In the genomic region with DNA sequence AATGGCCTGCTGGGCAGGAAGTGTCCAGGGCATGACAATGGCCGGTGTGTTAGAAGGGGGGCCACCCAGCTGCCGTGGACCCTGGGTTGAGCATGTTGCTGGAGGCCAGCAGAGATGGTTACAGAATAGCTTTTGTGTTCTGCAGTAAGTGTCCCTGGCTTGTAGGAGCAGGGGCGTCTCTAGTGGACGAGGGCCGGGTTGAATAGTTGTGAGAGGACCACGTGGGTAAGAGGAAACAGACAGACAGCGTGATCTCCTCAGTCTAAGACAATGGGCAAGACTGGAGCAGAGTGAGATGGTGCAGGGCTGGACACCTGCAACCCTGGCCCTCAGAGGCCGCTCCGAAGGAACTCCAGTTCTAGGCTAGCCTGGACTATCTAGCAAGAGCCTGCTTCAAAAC, we compare ENCODE assay signal across 10 mouse cellular contexts. TPM values are rescaled to one million over a fixed set of nuclear protein-coding genes. Genes with fewer than 3 reads are reported as not detected.
A peak's percentile ranks its signal among the peaks of the same experiment; 100 is the strongest.
DNase-seq lines count a peak whose midpoint lies in the region; ATAC-seq and TF ChIP-seq lines count a peak whose summit lies in the region.
"Had no signal": no experiment of that assay in that cellular context is flagged by ENCODE, and none has a peak within 500 bp of the region (broad histone marks: within the 10 kb centered on the region; RNA-seq: fewer than 3 reads in every experiment).

No protein-coding gene starts in this region.

- H3K9me3 ChIP-seq in heart, embryonic 10.5 days: no peaks in the 10 kb centered on the region
- H3K9me3 ChIP-seq in lung, postnatal 0 days (ENCODE audit: low read length): no peaks in the 10 kb centered on the region
- H3K9me3 ChIP-seq in intestine, embryonic 16.5 days (ENCODE audit: control insufficient read depth, low read length): no peaks in the 10 kb centered on the region

- peak overlapping the region; percentile 87 for H3K27ac ChIP-seq in heart, embryonic 10.5 days
- H3K27ac ChIP-seq in lung, postnatal 0 days (ENCODE audit: low read length): peak overlapping the region; percentile 90
- H3K27ac ChIP-seq in intestine, embryonic 16.5 days (ENCODE audit: low read length): peak overlapping the region; percentile 73
- H3K27ac ChIP-seq: hindbrain, postnatal 0 days had no signal

- TF ChIP-seq CTCF in lung, postnatal 0 days (IDR thresholded peaks at IDR 0.05): peak; percentile 30; the same call in 1 of the 2 replicates

- intact Hi-C loops in heart, postnatal 10 days (cut with DNase I): loop anchor here (5.0 kb wide), 1 partner anchor 42 kb away; no protein-coding TSS in a partner anchor

- H3K4me3 ChIP-seq in heart, embryonic 10.5 days: peak overlapping the region; percentile 71
- peak overlapping the region; percentile 50 for H3K4me3 ChIP-seq in lung, postnatal 0 days (ENCODE audit: low read depth, low read length)
- 0 out of 2 replicates have a peak overlapping the region, but pooled peaks have one; percentile 23 for H3K4me3 ChIP-seq in intestine, embryonic 16.5 days (ENCODE audit: low read length)

- no peak for ATAC-seq in lung, postnatal 0 days
- no peak for ATAC-seq in intestine, embryonic 16.5 days
- ATAC-seq: forebrain, embryonic 16.5 days; hindbrain, postnatal 0 days had no signal

- H3K9ac ChIP-seq in lung, postnatal 0 days (replicated peaks; ENCODE audit: low read depth): no peak overlapping the region
- H3K9ac ChIP-seq in intestine, embryonic 16.5 days (ENCODE audit: low read depth, low read length): peak overlapping the region; percentile 33

- WGBS in heart, embryonic 10.5 days: 54% methylated on average over 9 of the region's 9 CpGs
- WGBS in lung, postnatal 0 days: 28% methylated on average over 9 of the region's 9 CpGs
- WGBS in intestine, embryonic 16.5 days: 56% methylated on average over 9 of the region's 9 CpGs

- no peaks in the 10 kb centered on the region for H3K27me3 ChIP-seq in heart, embryonic 10.5 days (ENCODE audit: insufficient read depth, poor library complexity, severe bottlenecking)
- no peaks in the 10 kb centered on the region for H3K27me3 ChIP-seq in lung, postnatal 0 days (replicated peaks; ENCODE audit: insufficient read depth, low read length)
- H3K27me3 ChIP-seq in intestine, embryonic 16.5 days (replicated peaks; ENCODE audit: control insufficient read depth, insufficient read depth, low read length): no peaks in the 10 kb centered on the region

- peak overlapping the region; percentile 75 for H3K4me2 ChIP-seq in lung, postnatal 0 days (replicated peaks; ENCODE audit: low read depth, low read length)
- peak overlapping the region; percentile 83 for H3K4me2 ChIP-seq in intestine, embryonic 16.5 days (ENCODE audit: low read depth, low read length)

- H3K4me1 ChIP-seq in heart, embryonic 10.5 days: peaks cover 95% of the 10 kb centered on the region
- H3K4me1 ChIP-seq in lung, postnatal 0 days (ENCODE audit: insufficient read depth, low read depth, low read length): peaks cover 34% of the 10 kb centered on the region; the same call in 1 of the 2 replicates
- peaks cover 66% of the 10 kb centered on the region for H3K4me1 ChIP-seq in intestine, embryonic 16.5 days (ENCODE audit: control insufficient read depth, insufficient read depth, low read length)

- no peaks in the 10 kb centered on the region for H3K36me3 ChIP-seq in heart, embryonic 10.5 days
- no peaks in the 10 kb centered on the region for H3K36me3 ChIP-seq in lung, postnatal 0 days (ENCODE audit: insufficient read depth, low read length)
- H3K36me3 ChIP-seq in intestine, embryonic 16.5 days (ENCODE audit: control insufficient read depth, insufficient read depth, low read length): no peaks in the 10 kb centered on the region

- no peak for DNase-seq in heart, embryonic 10.5 days (ENCODE audit: low spot score)
- no peak for DNase-seq in heart, postnatal 10 days
- no peak for DNase-seq in lung, postnatal 0 days (ENCODE audit: low spot score)
- no peak for DNase-seq in lung, postnatal 25 days (ENCODE audit: low spot score)
- DNase-seq in retina, embryonic 14.5 days (ENCODE audit: low spot score): peak; percentile 30
- DNase-seq in layer of hippocampus, adult 9-10 months (ENCODE audit: low spot score): no peak
- DNase-seq in adrenal gland, postnatal 4 days (ENCODE audit: low spot score in 2 of 2): no peak

- no peak for TF ChIP-seq EP300 in lung, postnatal 0 days (IDR thresholded peaks at IDR 0.05)

RNA-seq across cellular contexts. Expression of gene Lrrfip1, which starts 57.2 kb away (rescaled TPM):
- polyA plus RNA-seq in heart, embryonic 10.5 days (2016; fragmentation: Nextera tagmentation; extraction: Ambion mirVana): 91.6 and 129 TPM in 2 replicates
- total RNA-seq in heart, postnatal 10 days (2021): 100 to 1,000 TPM; 172 to 186 TPM
- 83.1 and 101 TPM in 2 replicates for polyA plus RNA-seq in lung, postnatal 0 days (2015; fragmentation: Nextera tagmentation; extraction: Ambion mirVana)
- 69.2 and 73.7 TPM in 2 replicates for polyA plus RNA-seq in intestine, embryonic 16.5 days (2015; fragmentation: Nextera tagmentation; extraction: Ambion mirVana)
- total RNA-seq in adrenal gland, postnatal 4 days (2021): 10 to 100 TPM; 54.7 to 56.7 TPM
